Mouse (Mus musculus) midbrain, postnatal 0 days (tissue): Measurements from ENCODE around the gene Clca1. TPM values are rescaled to one million over a fixed set of nuclear protein-coding genes. Genes with fewer than 3 reads are reported as not detected.

Source experiments
- ATAC-seq: fragments of 200-750 bp; cut with Nextera tagmentation; 2 replicates; pipeline ENCODE4 v1.8.0; 2017; ENCODE audit warnings: moderate number of reproducible peaks, mild to moderate bottlenecking, moderate TSS enrichment, moderate library complexity; ENCODE audit not compliant: low FRiP score
- DNase-seq: peaks from one replicate; pipeline ENCODE4 v3.0.0-alpha.2; 2015; ENCODE audit warnings: low spot score
- H3K27ac ChIP-seq: fragments of 300-500 bp; sonication (generic); 2 replicates; pipeline ENCODE4 v1.5.1; 2014; ENCODE audit warnings: low read depth, mild to moderate bottlenecking, low read length, mixed read lengths
- H3K27me3 ChIP-seq: fragments of 300-500 bp; sonication (generic); 2 replicates; pipeline ENCODE4 v1.6.1; 2014; ENCODE audit warnings: low read length, control low read depth, mixed read lengths; ENCODE audit not compliant: insufficient read depth
- H3K36me3 ChIP-seq: fragments of 300-500 bp; sonication (generic); 2 replicates; pipeline ENCODE4 v1.6.1; 2014; ENCODE audit warnings: low read length, control low read depth, mixed read lengths; ENCODE audit not compliant: insufficient read depth
- H3K4me1 ChIP-seq: fragments of 300-500 bp; sonication (generic); 2 replicates; pipeline ENCODE4 v1.6.1; 2014; ENCODE audit warnings: mild to moderate bottlenecking, control low read depth, antibody characterized with exemption, low read length, mixed read lengths; ENCODE audit not compliant: insufficient read depth
- H3K4me2 ChIP-seq: fragments of 300-500 bp; sonication (generic); 2 replicates; pipeline ENCODE4 v1.6.1; 2014; ENCODE audit warnings: low read depth, mild to moderate bottlenecking, low read length, mixed read lengths; ENCODE audit not compliant: poor library complexity, severe bottlenecking
- H3K4me3 ChIP-seq: fragments of 300-500 bp; sonication (generic); 2 replicates; pipeline ENCODE4 v1.5.1; 2014; ENCODE audit warnings: low read depth, mild to moderate bottlenecking, low read length, moderate library complexity
- H3K9ac ChIP-seq: fragments of 300-500 bp; sonication (generic); replicated peaks from 2 replicates; pipeline ENCODE4 v1.6.1; 2014; ENCODE audit warnings: mild to moderate bottlenecking, low read length, moderate library complexity, mixed read lengths; ENCODE audit not compliant: poor library complexity, severe bottlenecking
- H3K9me3 ChIP-seq: fragments of 300-500 bp; sonication (generic); 2 replicates; pipeline ENCODE4 v1.6.1; 2016; ENCODE audit warnings: low read length, control low read depth
- CTCF ChIP-seq: IDR thresholded peaks from 2 replicates; pipeline ENCODE4 v1.5.1; 2016; ENCODE audit warnings: antibody characterized with exemption, mild to moderate bottlenecking
- WGBS: fragments of 180-500 bp; shearing (Covaris S2); extraction: QIAGEN DNeasy Blood & Tissue Kit; methylation state at CpG from one replicate; pipeline ENCODE4 v1.1.7; 2014; 5-methylcytosine and 5-hydroxymethylcytosine counted together
- polyA plus RNA-seq: library from polyadenylated mRNA; unstranded; fragments of >200 nt; fragmentation: Nextera tagmentation; extraction: Ambion mirVana; gene quantifications from 2 replicates; pipeline ENCODE4 v1.2.1, GENCODE M21; 2015
- total RNA-seq: library from RNA; depleted of rRNA; stranded (reverse); fragments of >200 nt; gene quantifications from 2 replicates; pipeline ENCODE4 v1.2.3, GENCODE M21; 2014; rRNA removed

Gene Clca1
- total and polyA plus RNA-seq, 2 experiments from 2014 or later, result not detected

DNA sequence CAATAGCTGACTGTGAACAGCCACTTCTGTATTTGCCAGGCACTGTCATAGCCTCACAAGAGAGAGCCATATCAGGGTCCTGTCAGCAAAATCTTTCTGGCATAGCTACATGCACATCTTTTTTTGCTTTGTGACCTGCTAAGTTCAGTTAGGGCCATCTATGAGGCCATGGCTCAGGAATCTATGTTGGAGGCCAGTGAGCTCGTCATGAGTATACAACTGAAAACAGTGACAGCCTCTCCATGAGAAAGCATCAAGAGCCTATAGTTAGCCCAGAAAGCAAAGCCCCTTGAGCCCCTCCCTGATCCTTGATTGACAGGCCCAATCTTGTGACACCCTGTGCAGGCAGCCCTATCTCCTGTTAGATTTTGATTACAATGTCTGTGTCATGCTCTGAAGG, 56.5 kb downstream of the Clca1 start:
- no peak for TF ChIP-seq CTCF
- DNase-seq (no peak), ATAC-seq (no peak)
- H3K9me3 ChIP-seq, result no peaks in the 10 kb centered on the region
- H3K4me2 ChIP-seq, result no peak overlapping the region
- no peaks in the 10 kb centered on the region for H3K27me3 ChIP-seq
- no peak overlapping the region for H3K4me3 ChIP-seq
- H3K9ac ChIP-seq, result no peak overlapping the region
- no peaks in the 10 kb centered on the region for H3K4me1 ChIP-seq
- 52% methylated on average over 1 of the region's 1 CpGs for WGBS
- no peak overlapping the region for H3K27ac ChIP-seq
- H3K36me3 ChIP-seq, result no peaks in the 10 kb centered on the region

GRCm38 (mm10) chr3:144974945-144975344, 57.6 kb downstream of the Clca1 start, which contains the start of gene Clca4a:
Clca4a (minus strand) TSS chr3:144975045.
- Histone ChIP-seq H3K4me2 (no peak within 1 kb of the TSS), H3K9ac (no peak within 1 kb of the TSS), H3K4me1 (no peaks in the 10 kb centered on the region), H3K4me3 (no peak within 1 kb of the TSS), H3K36me3 (no peaks in the 10 kb centered on the region), H3K27ac (no peak within 1 kb of the TSS), H3K9me3 (no peaks in the 10 kb centered on the region), H3K27me3 (no peaks in the 10 kb centered on the region)
- ATAC-seq (no peak), DNase-seq (no peak)
- no peak for TF ChIP-seq CTCF

- Histone ChIP-seq H3K36me3 (no peaks in the 10 kb centered on the region), H3K4me2 (no peak overlapping the region), H3K27me3 (no peaks in the 10 kb centered on the region), H3K4me1 (no peaks in the 10 kb centered on the region), H3K9me3 (no peaks in the 10 kb centered on the region), H3K9ac (no peak overlapping the region), H3K4me3 (no peak overlapping the region), H3K27ac (no peak overlapping the region)
- WGBS, result 69% methylated on average over 9 of the region's 9 CpGs
- DNase-seq, result no peak
- TF ChIP-seq CTCF, result no peak
- ATAC-seq, result no peak
Observed at GRCm38 (mm10) chr3:144971553-144972270, 60.9 kb downstream of the Clca1 start.

- no peaks in the 10 kb centered on the region for H3K4me1 ChIP-seq
- DNase-seq (no peak), ATAC-seq (no peak)
- TF ChIP-seq CTCF, result no peak
- WGBS, result 80% methylated on average over 1 of the region's 1 CpGs
- H3K27ac ChIP-seq, result no peak overlapping the region
- H3K36me3 ChIP-seq, result no peaks in the 10 kb centered on the region
- H3K4me3 ChIP-seq, result no peak overlapping the region
- H3K9me3 ChIP-seq, result no peaks in the 10 kb centered on the region
- no peak overlapping the region for H3K9ac ChIP-seq
- no peak overlapping the region for H3K4me2 ChIP-seq
- no peaks in the 10 kb centered on the region for H3K27me3 ChIP-seq
Observed at GRCm38 (mm10) chr3:144969755-144970154, 62.8 kb downstream of the Clca1 start.

GRCm38 (mm10) chr3:144966074-144966473, 66.5 kb downstream of the Clca1 start:
- DNase-seq (no peak), ATAC-seq (no peak)
- H3K9me3 ChIP-seq, result no peaks in the 10 kb centered on the region
- no peaks in the 10 kb centered on the region for H3K27me3 ChIP-seq
- no peak for TF ChIP-seq CTCF
- no peak overlapping the region for H3K9ac ChIP-seq
- H3K27ac ChIP-seq, result no peak overlapping the region
- H3K4me3 ChIP-seq, result no peak overlapping the region
- H3K4me1 ChIP-seq, result no peaks in the 10 kb centered on the region
- 68% methylated on average over 4 of the region's 4 CpGs for WGBS
- H3K4me2 ChIP-seq, result no peak overlapping the region
- H3K36me3 ChIP-seq, result no peaks in the 10 kb centered on the region

Other genes with a start within 250 kb of the Clca1 start
- gene Clca3a2, start 213.3 kb downstream of the Clca1 start, total RNA-seq, result 2.8 TPM in 1 of 2 replicates, not detected in the other
- gene Clca3a2, start 213.3 kb downstream of the Clca1 start, polyA plus RNA-seq, result 0.44 TPM in 1 of 2 replicates, not detected in the other
- not detected in 2 replicates for gene Clca3b, start 183.4 kb downstream of the Clca1 start, total RNA-seq
- not detected in 2 replicates for gene Clca3b, start 183.4 kb downstream of the Clca1 start, polyA plus RNA-seq
- not detected in 2 replicates for gene Clca4b, start 100.2 kb downstream of the Clca1 start, total RNA-seq
- not detected in 2 replicates for gene Clca4b, start 100.2 kb downstream of the Clca1 start, polyA plus RNA-seq
- not detected in 2 replicates for gene Clca4a, start 57.7 kb downstream of the Clca1 start, total RNA-seq
- gene Clca4a, start 57.7 kb downstream of the Clca1 start, polyA plus RNA-seq, result 0.07 TPM in 1 of 2 replicates, not detected in the other
- gene Clca2, start 66.7 kb upstream of the Clca1 start, total RNA-seq, result 0.05 TPM in 1 of 2 replicates, not detected in the other
- gene Clca2, start 66.7 kb upstream of the Clca1 start, polyA plus RNA-seq, result 0.04 and 0.05 TPM in 2 replicates
- 10.6 TPM in 2 replicates for gene Odf2l, start 85.8 kb upstream of the Clca1 start, total RNA-seq
- 8.1 and 9.4 TPM in 2 replicates for gene Odf2l, start 85.8 kb upstream of the Clca1 start, polyA plus RNA-seq